Mouse (Mus musculus): Measurements from ENCODE around the gene Taf8.

GRCm38 (mm10) chr17:47449432-47449831 is 52.7 kb downstream of the Taf8 start:
- no peak for TF ChIP-seq CTCF (IDR thresholded peaks at IDR 0.05; ENCODE audit: low read depth)
- TF ChIP-seq EP300 (IDR thresholded peaks at IDR 0.05; ENCODE audit: low read depth): no peak

Measured in liver, postnatal 0 days (tissue).